Mouse (Mus musculus): ENCODE measurements around the gene Ppp6r3. TPM values are rescaled to one million over a fixed set of nuclear protein-coding genes. Genes with fewer than 3 reads are reported as not detected.
"Not testable (repeated sequence)": the region's sequence is repeated elsewhere in the genome, so short reads cannot be mapped to it uniquely, and the experiment has no call there.

Ppp6r3 gene
- total RNA-seq (2021), result 100 to 1,000 TPM; 100 to 113 TPM

GRCm38 (mm10) chr19:3575632-3576384 is at the start of gene Ppp6r3:
Ppp6r3 (minus strand) TSS chr19:3575749.
- intact Hi-C loops (cut with DNase I), result no loop called here
- peak; percentile 99 for DNase-seq

- DNase-seq, result no peak
- intact Hi-C loops (cut with DNase I), result no loop called here
Measured at GRCm38 (mm10) chr19:3625111-3625510, 49.6 kb upstream of the Ppp6r3 start.

- DNase-seq, result peak; percentile 43
- intact Hi-C loops (cut with DNase I), result loop anchor here (5.0 kb wide), 1 partner anchor 58 kb away; no protein-coding TSS in a partner anchor
Measured at GRCm38 (mm10) chr19:3623824-3624223, 48.3 kb upstream of the Ppp6r3 start.

GRCm38 (mm10) chr19:3623294-3623693 is 47.7 kb upstream of the Ppp6r3 start:
- intact Hi-C loops (cut with DNase I), result loop anchor here (5.0 kb wide), 1 partner anchor 59 kb away; no protein-coding TSS in a partner anchor
- DNase-seq, result no peak

GRCm38 (mm10) chr19:3620871-3621270 is 45.3 kb upstream of the Ppp6r3 start:
- intact Hi-C loops (cut with DNase I), result loop anchor here (5.0 kb wide), 1 partner anchor 61 kb away; no protein-coding TSS in a partner anchor
- peak; percentile 48 for DNase-seq

- DNase-seq, result no peak
- intact Hi-C loops (cut with DNase I), result no loop called here
Measured at GRCm38 (mm10) chr19:3619359-3619758, 43.8 kb upstream of the Ppp6r3 start.

GRCm38 (mm10) chr19:3613991-3614390 is 38.4 kb upstream of the Ppp6r3 start:
- intact Hi-C loops (cut with DNase I), result no loop called here
- no peak for DNase-seq

GRCm38 (mm10) chr19:3612534-3613273 is 37.2 kb upstream of the Ppp6r3 start:
- no peak for DNase-seq
- intact Hi-C loops (cut with DNase I), result no loop called here

- DNase-seq, result no peak
- intact Hi-C loops (cut with DNase I), result no loop called here
Measured at GRCm38 (mm10) chr19:3611730-3612129, 36.2 kb upstream of the Ppp6r3 start.

- peak; percentile 59 for DNase-seq
- intact Hi-C loops (cut with DNase I), result no loop called here
Measured at GRCm38 (mm10) chr19:3610886-3611285, 35.3 kb upstream of the Ppp6r3 start.

- intact Hi-C loops (cut with DNase I), result no loop called here
- no peak for DNase-seq
Measured at GRCm38 (mm10) chr19:3609826-3610225, 34.3 kb upstream of the Ppp6r3 start.

GRCm38 (mm10) chr19:3594316-3594715 is 18.8 kb upstream of the Ppp6r3 start:
- no peak for DNase-seq
- intact Hi-C loops (cut with DNase I), result no loop called here

GRCm38 (mm10) chr19:3593379-3594055 is 18.0 kb upstream of the Ppp6r3 start:
- intact Hi-C loops (cut with DNase I), result no loop called here
- DNase-seq, result no peak

- intact Hi-C loops (cut with DNase I), result loop anchor here (10.0 kb wide), 1 partner anchor 115 kb away; the partner anchor contains the start of gene 1810055G02Rik
- no peak for DNase-seq
Measured at GRCm38 (mm10) chr19:3589968-3590367, 14.4 kb upstream of the Ppp6r3 start.

- intact Hi-C loops (cut with DNase I), result loop anchor here (10.0 kb wide), 1 partner anchor 115 kb away; the partner anchor contains the start of gene 1810055G02Rik
- DNase-seq, result no peak
Measured at GRCm38 (mm10) chr19:3589547-3589946, 14.0 kb upstream of the Ppp6r3 start.

GRCm38 (mm10) chr19:3587729-3588128 is 12.2 kb upstream of the Ppp6r3 start:
- DNase-seq, result not testable (repeated sequence)
- intact Hi-C loops (cut with DNase I), result loop anchor here (10.0 kb wide), 1 partner anchor 117 kb away; the partner anchor contains the start of gene 1810055G02Rik

GRCm38 (mm10) chr19:3586540-3586939 is 11.0 kb upstream of the Ppp6r3 start:
- intact Hi-C loops (cut with DNase I), result loop anchor here (10.0 kb wide), 1 partner anchor 118 kb away; the partner anchor contains the start of gene 1810055G02Rik

GRCm38 (mm10) chr19:3586026-3586425 is 10.5 kb upstream of the Ppp6r3 start:
- intact Hi-C loops (cut with DNase I), result loop anchor here (10.0 kb wide), 1 partner anchor 119 kb away; the partner anchor contains the start of gene 1810055G02Rik
- DNase-seq, result no peak

More at GRCm38 (mm10) chr19:3586540-3586939, 11.0 kb upstream of the Ppp6r3 start:
- peak; percentile 60 for DNase-seq

GRCm38 (mm10) chr19:3581326-3581725 is 5.8 kb upstream of the Ppp6r3 start:
- DNase-seq, result peak; percentile 66
- intact Hi-C loops (cut with DNase I), result loop anchor here (10.0 kb wide), 1 partner anchor 123 kb away; the partner anchor contains the start of gene 1810055G02Rik

GRCm38 (mm10) chr19:3577911-3578290 is 2.4 kb upstream of the Ppp6r3 start:
- intact Hi-C loops (cut with DNase I), result no loop called here
- DNase-seq, result no peak
